Mouse (Mus musculus) heart, embryonic 13.5 days (tissue): ENCODE data around the gene Sell. TPM values are rescaled to one million over a fixed set of nuclear protein-coding genes. Genes with fewer than 3 reads are reported as not detected.
"Not testable (repeated sequence)": the region's sequence is repeated elsewhere in the genome, so short reads cannot be mapped to it uniquely, and the experiment has no call there.

Source experiments
- ATAC-seq: fragments of 200-750 bp; cut with Nextera tagmentation; 2 replicates; pipeline ENCODE4 v1.8.0; 2017; ENCODE audit warnings: moderate TSS enrichment; ENCODE audit not compliant: insufficient number of reproducible peaks, low FRiP score, low TSS enrichment; ENCODE audit errors: extremely low read depth
- H3K27ac ChIP-seq: fragments of 300-500 bp; sonication (generic); replicated peaks from 2 replicates; pipeline ENCODE4 v1.5.1; 2015; ENCODE audit warnings: moderate library complexity, mild to moderate bottlenecking, inconsistent platforms
- H3K27me3 ChIP-seq: fragments of 300-500 bp; sonication (generic); replicated peaks from 2 replicates; pipeline ENCODE4 v1.6.1; 2015; ENCODE audit warnings: mild to moderate bottlenecking, inconsistent platforms
- H3K36me3 ChIP-seq: fragments of 300-500 bp; sonication (generic); 2 replicates; pipeline ENCODE4 v1.6.1; 2015; ENCODE audit warnings: mild to moderate bottlenecking, inconsistent platforms
- H3K4me1 ChIP-seq: fragments of 300-500 bp; sonication (generic); 2 replicates; pipeline ENCODE4 v1.6.1; 2015; ENCODE audit warnings: inconsistent platforms
- H3K4me2 ChIP-seq: fragments of 300-500 bp; sonication (generic); 2 replicates; pipeline ENCODE4 v1.6.1; 2015; ENCODE audit warnings: inconsistent platforms, mild to moderate bottlenecking, moderate library complexity
- H3K4me3 ChIP-seq: fragments of 300-500 bp; sonication (generic); 2 replicates; pipeline ENCODE4 v1.5.1; 2015; ENCODE audit warnings: moderate library complexity, mild to moderate bottlenecking, inconsistent platforms
- H3K9ac ChIP-seq: fragments of 300-500 bp; sonication (generic); 2 replicates; pipeline ENCODE4 v1.6.1; 2015; ENCODE audit warnings: inconsistent platforms, mild to moderate bottlenecking, moderate library complexity
- H3K9me3 ChIP-seq: fragments of 300-500 bp; sonication (generic); 2 replicates; pipeline ENCODE4 v1.6.1; 2016; ENCODE audit warnings: inconsistent platforms
- WGBS: fragments of 180-500 bp; shearing (Covaris S2); methylation state at CpG from one replicate; pipeline ENCODE4 v1.1.7; 2015; ENCODE audit warnings: mixed read lengths; 5-methylcytosine and 5-hydroxymethylcytosine counted together
- polyA plus RNA-seq: library from polyadenylated mRNA; unstranded; fragments of >200 nt; fragmentation: Nextera tagmentation; extraction: Ambion mirVana; gene quantifications from 2 replicates; pipeline ENCODE4 v1.2.1, GENCODE M21; 2015

Gene Sell
- polyA plus RNA-seq, result 0.31 and 0.72 TPM in 2 replicates

DNA sequence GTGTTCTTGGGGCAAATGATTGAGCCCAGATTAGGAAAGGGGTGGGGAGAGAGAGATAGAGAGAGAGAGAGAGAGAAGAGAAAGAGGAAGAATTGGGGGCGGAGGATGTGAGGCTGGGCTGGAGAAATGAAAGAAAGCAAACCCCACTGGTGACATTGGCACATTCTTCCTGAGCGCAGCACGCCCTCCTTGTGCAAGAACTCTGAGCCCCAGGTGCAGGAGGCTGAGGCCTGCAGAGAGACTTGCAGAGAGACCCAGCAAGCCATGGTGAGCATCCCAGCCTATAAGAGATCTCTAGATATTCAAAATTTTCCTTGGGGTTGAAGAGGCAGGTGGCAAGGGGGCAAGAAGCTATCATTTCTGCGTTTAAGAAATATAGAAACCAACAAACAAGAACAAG lies at the start of gene Sell:
TSS of gene Sell (plus strand) at position 58 of the 400 bp plus-strand sequence.
- no peaks in the 10 kb centered on the region for H3K27me3 ChIP-seq
- ATAC-seq, result no peak
- H3K9me3 ChIP-seq, result no peaks in the 10 kb centered on the region
- H3K27ac ChIP-seq, result no peak within 1 kb of the TSS
- WGBS, result 66% methylated on average over 4 of the region's 4 CpGs
- H3K4me2 ChIP-seq, result no peak within 1 kb of the TSS
- H3K36me3 ChIP-seq, result no peaks in the 10 kb centered on the region
- no peaks in the 10 kb centered on the region for H3K4me1 ChIP-seq
- H3K9ac ChIP-seq, result no peak within 1 kb of the TSS
- no peak within 1 kb of the TSS for H3K4me3 ChIP-seq

- Histone ChIP-seq H3K4me2 (no peak overlapping the region), H3K36me3 (no peaks in the 10 kb centered on the region), H3K9me3 (no peaks in the 10 kb centered on the region), H3K4me3 (no peak overlapping the region), H3K27me3 (no peaks in the 10 kb centered on the region), H3K9ac (no peak overlapping the region), H3K27ac (no peak overlapping the region), H3K4me1 (no peaks in the 10 kb centered on the region)
- no peak for ATAC-seq
- 45% methylated on average over 1 of the region's 1 CpGs for WGBS
Observed at GRCm38 (mm10) chr1:164014616-164015015, 47.2 kb upstream of the Sell start.

DNA sequence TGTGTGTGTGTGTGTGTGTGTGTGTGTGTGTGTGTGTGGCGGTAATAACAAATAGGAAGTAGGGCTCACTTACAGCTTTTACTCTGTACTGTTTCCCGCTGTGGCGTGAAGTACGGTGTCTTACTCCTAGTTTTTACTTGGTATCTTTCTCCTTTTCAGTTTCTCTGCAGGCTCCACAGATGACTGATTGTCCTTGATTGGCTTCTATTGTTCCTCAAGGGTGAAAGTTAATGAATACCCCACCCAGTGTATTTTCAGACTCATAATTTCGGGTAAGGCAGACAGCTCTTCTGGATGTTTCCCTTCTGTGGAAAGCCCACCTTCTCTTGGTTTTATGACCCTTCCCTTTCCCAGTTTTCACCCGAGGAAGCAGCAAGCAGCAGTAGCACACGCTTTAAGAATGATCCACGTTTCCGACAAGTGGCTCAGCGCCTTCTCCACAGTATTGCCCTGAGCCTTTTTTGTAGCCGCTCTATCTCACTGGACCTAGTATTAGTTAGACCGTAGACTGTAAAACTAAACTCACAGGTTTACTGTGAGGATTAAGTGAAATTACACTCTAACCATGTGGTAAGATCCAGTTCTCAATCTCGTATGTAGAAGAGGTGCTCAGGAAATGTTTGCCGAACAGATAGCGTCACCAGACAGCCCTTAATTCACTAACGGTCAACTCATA lies 43.4 kb upstream of the Sell start:
- 81% methylated on average over 16 of the region's 16 CpGs for WGBS
- H3K4me3 ChIP-seq, result no peak overlapping the region
- no peaks in the 10 kb centered on the region for H3K36me3 ChIP-seq
- H3K27me3 ChIP-seq, result no peaks in the 10 kb centered on the region
- H3K9ac ChIP-seq, result no peak overlapping the region
- no peaks in the 10 kb centered on the region for H3K4me1 ChIP-seq
- H3K9me3 ChIP-seq, result no peaks in the 10 kb centered on the region
- H3K4me2 ChIP-seq, result no peak overlapping the region
- ATAC-seq, result no peak
- no peak overlapping the region for H3K27ac ChIP-seq

- H3K36me3 ChIP-seq, result no peaks in the 10 kb centered on the region
- 48% methylated on average over 6 of the region's 6 CpGs for WGBS
Observed at GRCm38 (mm10) chr1:164019789-164020188, 42.0 kb upstream of the Sell start.

GRCm38 (mm10) chr1:164020746-164021145 lies 41.0 kb upstream of the Sell start:
- H3K4me2 ChIP-seq, ATAC-seq, H3K9ac ChIP-seq, H3K36me3 ChIP-seq, H3K4me1 ChIP-seq, H3K27me3 ChIP-seq, H3K27ac ChIP-seq, H3K9me3 ChIP-seq, H3K4me3 ChIP-seq: not testable (repeated sequence)
- WGBS, result 89% methylated on average over 3 of the region's 3 CpGs

More at GRCm38 (mm10) chr1:164019789-164020188, 42.0 kb upstream of the Sell start:
- H3K4me1 ChIP-seq, result no peaks in the 10 kb centered on the region
- H3K4me2 ChIP-seq, result no peak overlapping the region
- no peak overlapping the region for H3K27ac ChIP-seq
- H3K9me3 ChIP-seq, result no peaks in the 10 kb centered on the region
- H3K9ac ChIP-seq, result no peak overlapping the region
- no peak for ATAC-seq
- no peaks in the 10 kb centered on the region for H3K27me3 ChIP-seq
- no peak overlapping the region for H3K4me3 ChIP-seq

DNA sequence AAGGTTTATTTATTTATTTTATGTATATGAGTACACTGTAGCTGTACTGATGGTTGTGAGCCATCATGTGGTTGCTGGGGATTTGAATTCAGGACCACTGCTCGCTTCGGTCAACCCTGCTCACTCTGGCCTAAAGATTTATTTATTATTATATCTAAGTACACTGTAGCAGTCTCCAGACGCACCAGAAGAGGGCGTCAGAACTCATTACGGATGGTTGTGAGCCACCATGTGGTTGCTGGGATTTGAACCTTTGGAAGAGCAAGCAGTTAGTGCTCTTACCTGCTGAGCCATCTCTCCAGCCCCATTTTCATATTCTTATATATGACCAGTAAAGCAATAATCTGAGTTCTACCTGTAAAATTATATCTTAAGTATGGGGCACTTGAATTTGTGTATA lies 39.7 kb upstream of the Sell start:
- H3K4me2 ChIP-seq, H3K9ac ChIP-seq, H3K27me3 ChIP-seq, H3K36me3 ChIP-seq, H3K4me1 ChIP-seq, H3K27ac ChIP-seq, H3K9me3 ChIP-seq, ATAC-seq, H3K4me3 ChIP-seq: not testable (repeated sequence)
- 75% methylated on average over 5 of the region's 5 CpGs for WGBS

GRCm38 (mm10) chr1:164025685-164026084 lies 36.1 kb upstream of the Sell start:
- 64% methylated on average over 4 of the region's 4 CpGs for WGBS
- Histone ChIP-seq H3K4me1 (no peaks in the 10 kb centered on the region), H3K36me3 (no peaks in the 10 kb centered on the region), H3K4me2 (no peak overlapping the region), H3K4me3 (no peak overlapping the region), H3K9ac (no peak overlapping the region), H3K27me3 (no peaks in the 10 kb centered on the region), H3K27ac (no peak overlapping the region), H3K9me3 (no peaks in the 10 kb centered on the region; the same call in none of the 2 replicates)
- no peak for ATAC-seq

GRCm38 (mm10) chr1:164027416-164027815 lies 34.4 kb upstream of the Sell start:
- Histone ChIP-seq H3K9ac (no peak overlapping the region), H3K4me1 (no peaks in the 10 kb centered on the region), H3K36me3 (no peaks in the 10 kb centered on the region), H3K27me3 (no peaks in the 10 kb centered on the region), H3K4me3 (no peak overlapping the region), H3K27ac (no peak overlapping the region), H3K9me3 (no peaks in the 10 kb centered on the region; the same call in none of the 2 replicates), H3K4me2 (no peak overlapping the region)
- ATAC-seq, result no peak
- WGBS, result 49% methylated on average over 5 of the region's 5 CpGs

DNA sequence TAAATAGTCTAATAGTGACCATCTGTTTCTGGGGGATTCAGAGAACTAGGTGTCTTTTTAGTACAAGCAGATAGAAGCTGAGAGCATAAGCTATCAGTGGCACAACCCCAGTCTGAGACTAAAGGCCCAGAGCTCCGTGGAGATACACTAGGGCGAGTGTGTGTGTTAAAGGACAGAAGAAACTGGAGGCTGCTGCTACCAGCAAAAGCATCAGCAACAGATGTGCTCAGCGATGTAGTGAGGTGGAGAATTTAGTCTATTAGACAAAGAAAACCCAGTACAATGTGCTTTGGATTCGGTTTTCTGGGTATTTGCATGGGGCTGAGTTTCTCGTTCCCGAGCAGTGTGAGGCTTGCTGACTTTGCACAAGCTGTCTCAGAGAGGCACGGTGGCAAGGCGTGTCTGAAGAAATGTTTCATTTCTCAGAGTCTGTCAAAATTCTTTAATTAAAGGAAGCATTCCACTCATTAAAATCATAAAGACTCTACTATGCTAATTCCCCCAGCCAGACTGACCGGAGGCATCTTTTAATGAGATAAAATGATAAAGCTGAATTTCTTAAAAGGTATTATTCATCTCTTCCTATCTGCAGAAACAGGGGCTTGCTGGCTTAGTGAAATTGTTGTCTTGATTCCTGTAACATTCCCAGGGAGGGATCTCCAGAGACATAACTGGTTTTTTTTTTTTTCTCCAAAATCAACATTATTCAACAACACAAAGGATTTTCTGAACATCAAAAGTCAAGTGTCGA lies 21.2 kb upstream of the Sell start:
- H3K36me3 ChIP-seq, result no peaks in the 10 kb centered on the region
- no peak overlapping the region for H3K4me3 ChIP-seq
- no peaks in the 10 kb centered on the region for H3K27me3 ChIP-seq
- WGBS, result 64% methylated on average over 10 of the region's 10 CpGs
- peaks cover 20% of the 10 kb centered on the region for H3K4me1 ChIP-seq
- no peak overlapping the region for H3K4me2 ChIP-seq
- no peak overlapping the region for H3K9ac ChIP-seq
- H3K27ac ChIP-seq, result no peak overlapping the region
- no peak for ATAC-seq
- no peaks in the 10 kb centered on the region for H3K9me3 ChIP-seq

DNA sequence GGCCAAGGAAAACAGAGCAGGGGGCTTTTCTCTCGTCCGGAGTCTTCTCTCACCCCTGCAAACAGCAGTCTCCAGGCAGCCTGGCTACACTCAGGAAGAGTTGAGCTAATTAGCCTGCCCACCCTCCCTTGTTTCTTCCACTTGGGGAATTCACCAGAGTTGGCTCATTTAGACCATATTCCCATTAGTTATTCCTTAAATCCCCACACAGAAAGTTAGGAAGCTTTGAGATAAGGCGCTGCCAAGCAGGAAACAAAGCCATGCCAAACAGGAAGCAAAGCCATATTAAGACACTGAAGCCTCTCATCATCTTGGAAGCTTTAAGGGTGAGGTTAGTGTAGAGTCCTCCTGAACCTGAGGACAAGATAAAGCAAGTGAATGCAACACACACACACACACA lies 18.2 kb upstream of the Sell start:
- no peaks in the 10 kb centered on the region for H3K36me3 ChIP-seq
- H3K4me2 ChIP-seq, result no peak overlapping the region
- H3K4me3 ChIP-seq, result no peak overlapping the region
- peaks cover 21% of the 10 kb centered on the region for H3K4me1 ChIP-seq
- WGBS, result 33% methylated on average over 3 of the region's 3 CpGs
- no peak overlapping the region for H3K9ac ChIP-seq
- H3K9me3 ChIP-seq, result no peaks in the 10 kb centered on the region
- no peak; the same call in 1 of the 2 replicates for ATAC-seq
- H3K27ac ChIP-seq, result peak overlapping the region; percentile 51
- H3K27me3 ChIP-seq, result no peaks in the 10 kb centered on the region

- Histone ChIP-seq H3K4me3 (no peak within 1 kb of the TSS), H3K9ac (no peak within 1 kb of the TSS), H3K4me1 (0 out of 2 replicates have a peak, but pooled peaks cover 2% of the 10 kb centered on the region), H3K27ac (no peak within 1 kb of the TSS), H3K27me3 (no peaks in the 10 kb centered on the region), H3K36me3 (no peaks in the 10 kb centered on the region), H3K9me3 (no peaks in the 10 kb centered on the region), H3K4me2 (no peak within 1 kb of the TSS)
- no peak for ATAC-seq
- 59% methylated on average over 5 of the region's 5 CpGs for WGBS
Observed at GRCm38 (mm10) chr1:164047934-164048333, 13.8 kb upstream of the Sell start, which contains the start of gene Sele. Gene Sele, plus strand, starts transcription at chr1:164048234.
